Mouse (Mus musculus): ENCODE measurements at regions not wholly inside any gene's neighbourhood (a gene's known extent, or its start where the extent isn't known, plus 50 kb on each side); places are given as distances from the start of the nearest gene placed in this dataset.
"Not testable (repeated sequence)": the region's sequence is repeated elsewhere in the genome, so short reads cannot be mapped to it uniquely, and the experiment has no call there.

- peak; percentile 57 for DNase-seq
Measured at GRCm38 (mm10) chr15:89730320-89730719, 111.3 kb downstream of the Syt10 start.

GRCm38 (mm10) chr15:89724356-89724755 lies 117.3 kb downstream of the Syt10 start:
- no peak for DNase-seq

- no peak for DNase-seq
Measured at GRCm38 (mm10) chr15:89697221-89697620, 105.5 kb upstream of the Rabl2 start.

- DNase-seq = no peak
Measured at GRCm38 (mm10) chr15:89676366-89676765, 84.6 kb upstream of the Rabl2 start.

- DNase-seq = not testable (repeated sequence)
Measured at GRCm38 (mm10) chr15:89656558-89656957, 64.8 kb upstream of the Rabl2 start.
